Mouse (Mus musculus): ENCODE results near the gene Prkcd. TPM values are rescaled to one million over a fixed set of nuclear protein-coding genes. Genes with fewer than 3 reads are reported as not detected.

Gene Prkcd
- polyA plus RNA-seq, 1 experiment from 2014 or later = 20.6 TPM

- Histone ChIP-seq H3K9me3 (ENCODE audit: control insufficient read depth, low read length) (no peaks in the 10 kb centered on the region), H3K4me2 (ENCODE audit: low read depth, low read length) (no peak overlapping the region), H3K27ac (ENCODE audit: low read depth, low read length) (no peak overlapping the region), H3K4me3 (ENCODE audit: low read depth, low read length) (no peak overlapping the region), H3K36me3 (ENCODE audit: control insufficient read depth, insufficient read depth, low read length) (no peaks in the 10 kb centered on the region), H3K9ac (replicated peaks; ENCODE audit: low read depth, low read length) (no peak overlapping the region), H3K4me1 (ENCODE audit: control insufficient read depth, insufficient read depth, low read length) (no peaks in the 10 kb centered on the region), H3K27me3 (ENCODE audit: control insufficient read depth, insufficient read depth, low read length) (no peaks in the 10 kb centered on the region)
- 81% methylated on average over 4 of the region's 4 CpGs for WGBS
- ATAC-seq (ENCODE audit: low read depth) = no peak
Measured at GRCm38 (mm10) chr14:30638686-30639085, 12.7 kb upstream of the Prkcd start.

- H3K27ac ChIP-seq (ENCODE audit: low read depth, low read length) = no peak overlapping the region
- no peaks in the 10 kb centered on the region for H3K27me3 ChIP-seq (ENCODE audit: control insufficient read depth, insufficient read depth, low read length)
- H3K4me3 ChIP-seq (ENCODE audit: low read depth, low read length) = no peak overlapping the region
- no peak overlapping the region for H3K4me2 ChIP-seq (ENCODE audit: low read depth, low read length)
- H3K9ac ChIP-seq (replicated peaks; ENCODE audit: low read depth, low read length) = no peak overlapping the region
- ATAC-seq (ENCODE audit: low read depth) = no peak
- WGBS = 92% methylated on average over 4 of the region's 4 CpGs
- H3K9me3 ChIP-seq (ENCODE audit: control insufficient read depth, low read length) = no peaks in the 10 kb centered on the region
- no peaks in the 10 kb centered on the region for H3K36me3 ChIP-seq (ENCODE audit: control insufficient read depth, insufficient read depth, low read length)
- H3K4me1 ChIP-seq (ENCODE audit: control insufficient read depth, insufficient read depth, low read length) = no peaks in the 10 kb centered on the region
Measured at GRCm38 (mm10) chr14:30638009-30638408, 12.0 kb upstream of the Prkcd start.

- H3K27ac ChIP-seq (ENCODE audit: low read depth, low read length) = no peak overlapping the region
- H3K36me3 ChIP-seq (ENCODE audit: control insufficient read depth, insufficient read depth, low read length) = no peaks in the 10 kb centered on the region
- no peak overlapping the region for H3K4me2 ChIP-seq (ENCODE audit: low read depth, low read length)
- 73% methylated on average over 2 of the region's 2 CpGs for WGBS
- no peak for ATAC-seq (ENCODE audit: low read depth)
- H3K4me3 ChIP-seq (ENCODE audit: low read depth, low read length) = no peak overlapping the region
- no peaks in the 10 kb centered on the region for H3K4me1 ChIP-seq (ENCODE audit: control insufficient read depth, insufficient read depth, low read length)
- no peaks in the 10 kb centered on the region for H3K9me3 ChIP-seq (ENCODE audit: control insufficient read depth, low read length)
- no peaks in the 10 kb centered on the region for H3K27me3 ChIP-seq (ENCODE audit: control insufficient read depth, insufficient read depth, low read length)
- H3K9ac ChIP-seq (replicated peaks; ENCODE audit: low read depth, low read length) = no peak overlapping the region
Measured at GRCm38 (mm10) chr14:30637087-30637486, 11.1 kb upstream of the Prkcd start.

- no peaks in the 10 kb centered on the region for H3K4me1 ChIP-seq (ENCODE audit: control insufficient read depth, insufficient read depth, low read length)
- no peaks in the 10 kb centered on the region for H3K9me3 ChIP-seq (ENCODE audit: control insufficient read depth, low read length)
- H3K36me3 ChIP-seq (ENCODE audit: control insufficient read depth, insufficient read depth, low read length) = no peaks in the 10 kb centered on the region
- no peak overlapping the region for H3K9ac ChIP-seq (replicated peaks; ENCODE audit: low read depth, low read length)
- no peaks in the 10 kb centered on the region for H3K27me3 ChIP-seq (ENCODE audit: control insufficient read depth, insufficient read depth, low read length)
- H3K27ac ChIP-seq (ENCODE audit: low read depth, low read length) = no peak overlapping the region
- ATAC-seq (ENCODE audit: low read depth) = no peak
- WGBS = 85% methylated on average over 9 of the region's 9 CpGs
- no peak overlapping the region for H3K4me3 ChIP-seq (ENCODE audit: low read depth, low read length)
- no peak overlapping the region for H3K4me2 ChIP-seq (ENCODE audit: low read depth, low read length)
Measured at GRCm38 (mm10) chr14:30636499-30636898, 10.5 kb upstream of the Prkcd start.

- Histone ChIP-seq H3K27ac (ENCODE audit: low read depth, low read length) (no peak overlapping the region), H3K27me3 (ENCODE audit: control insufficient read depth, insufficient read depth, low read length) (no peaks in the 10 kb centered on the region), H3K4me2 (ENCODE audit: low read depth, low read length) (no peak overlapping the region), H3K4me3 (ENCODE audit: low read depth, low read length) (no peak overlapping the region), H3K9me3 (ENCODE audit: control insufficient read depth, low read length) (no peaks in the 10 kb centered on the region), H3K36me3 (ENCODE audit: control insufficient read depth, insufficient read depth, low read length) (no peaks in the 10 kb centered on the region), H3K4me1 (ENCODE audit: control insufficient read depth, insufficient read depth, low read length) (no peaks in the 10 kb centered on the region), H3K9ac (replicated peaks; ENCODE audit: low read depth, low read length) (no peak overlapping the region)
- 88% methylated on average over 13 of the region's 13 CpGs for WGBS
- ATAC-seq (ENCODE audit: low read depth) = no peak
Measured at GRCm38 (mm10) chr14:30635219-30635910, 9.4 kb upstream of the Prkcd start.

GRCm38 (mm10) chr14:30634418-30634817 is 8.4 kb upstream of the Prkcd start:
- no peak overlapping the region for H3K27ac ChIP-seq (ENCODE audit: low read depth, low read length)
- H3K9ac ChIP-seq (replicated peaks; ENCODE audit: low read depth, low read length) = no peak overlapping the region
- H3K4me1 ChIP-seq (ENCODE audit: control insufficient read depth, insufficient read depth, low read length) = no peaks in the 10 kb centered on the region
- H3K36me3 ChIP-seq (ENCODE audit: control insufficient read depth, insufficient read depth, low read length) = no peaks in the 10 kb centered on the region
- no peaks in the 10 kb centered on the region for H3K27me3 ChIP-seq (ENCODE audit: control insufficient read depth, insufficient read depth, low read length)
- no peak for ATAC-seq (ENCODE audit: low read depth)
- H3K4me3 ChIP-seq (ENCODE audit: low read depth, low read length) = no peak overlapping the region
- no peaks in the 10 kb centered on the region for H3K9me3 ChIP-seq (ENCODE audit: control insufficient read depth, low read length)
- no peak overlapping the region for H3K4me2 ChIP-seq (ENCODE audit: low read depth, low read length)
- WGBS = 86% methylated on average over 1 of the region's 1 CpGs

GRCm38 (mm10) chr14:30633708-30634107 is 7.7 kb upstream of the Prkcd start:
- Histone ChIP-seq H3K9ac (replicated peaks; ENCODE audit: low read depth, low read length) (no peak overlapping the region), H3K4me1 (ENCODE audit: control insufficient read depth, insufficient read depth, low read length) (no peaks in the 10 kb centered on the region), H3K4me3 (ENCODE audit: low read depth, low read length) (no peak overlapping the region), H3K27ac (ENCODE audit: low read depth, low read length) (no peak overlapping the region), H3K4me2 (ENCODE audit: low read depth, low read length) (no peak overlapping the region), H3K9me3 (ENCODE audit: control insufficient read depth, low read length) (no peaks in the 10 kb centered on the region), H3K36me3 (ENCODE audit: control insufficient read depth, insufficient read depth, low read length) (no peaks in the 10 kb centered on the region), H3K27me3 (ENCODE audit: control insufficient read depth, insufficient read depth, low read length) (no peaks in the 10 kb centered on the region)
- 69% methylated on average over 7 of the region's 7 CpGs for WGBS
- no peak for ATAC-seq (ENCODE audit: low read depth)

GRCm38 (mm10) chr14:30631834-30632233 is 5.8 kb upstream of the Prkcd start:
- Histone ChIP-seq H3K27me3 (ENCODE audit: control insufficient read depth, insufficient read depth, low read length) (no peaks in the 10 kb centered on the region), H3K4me2 (ENCODE audit: low read depth, low read length) (no peak overlapping the region), H3K4me1 (ENCODE audit: control insufficient read depth, insufficient read depth, low read length) (no peaks in the 10 kb centered on the region), H3K9ac (replicated peaks; ENCODE audit: low read depth, low read length) (no peak overlapping the region), H3K4me3 (ENCODE audit: low read depth, low read length) (no peak overlapping the region), H3K27ac (ENCODE audit: low read depth, low read length) (no peak overlapping the region), H3K9me3 (ENCODE audit: control insufficient read depth, low read length) (no peaks in the 10 kb centered on the region), H3K36me3 (ENCODE audit: control insufficient read depth, insufficient read depth, low read length) (no peaks in the 10 kb centered on the region)
- WGBS = 39% methylated on average over 2 of the region's 2 CpGs
- ATAC-seq (ENCODE audit: low read depth) = no peak

- Histone ChIP-seq H3K36me3 (ENCODE audit: control insufficient read depth, insufficient read depth, low read length) (no peaks in the 10 kb centered on the region), H3K9me3 (ENCODE audit: control insufficient read depth, low read length) (no peaks in the 10 kb centered on the region), H3K27ac (ENCODE audit: low read depth, low read length) (no peak overlapping the region), H3K27me3 (ENCODE audit: control insufficient read depth, insufficient read depth, low read length) (no peaks in the 10 kb centered on the region), H3K4me3 (ENCODE audit: low read depth, low read length) (no peak overlapping the region), H3K4me1 (ENCODE audit: control insufficient read depth, insufficient read depth, low read length) (no peaks in the 10 kb centered on the region), H3K4me2 (ENCODE audit: low read depth, low read length) (no peak overlapping the region), H3K9ac (replicated peaks; ENCODE audit: low read depth, low read length) (no peak overlapping the region)
- ATAC-seq (ENCODE audit: low read depth) = no peak
- 75% methylated on average over 5 of the region's 5 CpGs for WGBS
Measured at GRCm38 (mm10) chr14:30630811-30631576, 5.0 kb upstream of the Prkcd start.
